Mouse (Mus musculus) lung, adult 2 months (tissue): ENCODE results near the gene Ntm. TPM values are rescaled to one million over a fixed set of nuclear protein-coding genes. Genes with fewer than 3 reads are reported as not detected.

ENCODE experiments used
- DNase-seq: peaks from one replicate; pipeline ENCODE4 v3.0.0; 2022
- H3K4me1 ChIP-seq: fragments of 200-500 bp; 2 replicates; pipeline ENCODE4 v1.6.1; 2011; ENCODE audit warnings: low read length; ENCODE audit not compliant: control insufficient read depth, insufficient read depth
- H3K4me3 ChIP-seq: fragments of 200-500 bp; replicated peaks from 2 replicates; pipeline ENCODE3; 2011; ENCODE audit warnings: low read depth, mild to moderate bottlenecking, control low read depth, low read length; ENCODE audit errors: extremely low read depth
- CTCF ChIP-seq: fragments of 200-500 bp; IDR thresholded peaks from 2 replicates; pipeline ENCODE4 v1.5.1; 2011; ENCODE audit warnings: mild to moderate bottlenecking, low read length, control low read depth; ENCODE audit not compliant: insufficient read depth
- POLR2A ChIP-seq: fragments of 200-500 bp; IDR thresholded peaks from 2 replicates; pipeline ENCODE4 v1.6.1; 2011; ENCODE audit warnings: low read depth, mild to moderate bottlenecking, control low read depth, low read length, borderline replicate concordance; ENCODE audit errors: extremely low read depth
- WGBS: fragments of 180-500 bp; shearing (Covaris S2); methylation state at CpG from one replicate; pipeline ENCODE4 v1.1.7; 2018; 5-methylcytosine and 5-hydroxymethylcytosine counted together
- polyA plus RNA-seq: library from polyadenylated mRNA; depleted of rRNA; stranded (reverse); fragments of >200 nt; gene quantifications from 2 replicates; pipeline ENCODE4 v1.2.3, GENCODE M21; 2012

Ntm gene
- polyA plus RNA-seq, 1 experiment, result 1.1 TPM

GRCm38 (mm10) chr9:29859256-29860048, 103.5 kb downstream of the Ntm start:
- no peak for TF ChIP-seq CTCF
- TF ChIP-seq POLR2A, result no peak
- Histone ChIP-seq H3K4me1 (no peaks in the 10 kb centered on the region), H3K4me3 (no peak overlapping the region)
- no peak for DNase-seq
- WGBS, result 78% methylated on average over 6 of the region's 6 CpGs

- Histone ChIP-seq H3K4me1 (no peaks in the 10 kb centered on the region), H3K4me3 (no peak overlapping the region)
- TF ChIP-seq POLR2A (no peak), CTCF (no peak)
- 50% methylated on average over 8 of the region's 8 CpGs for WGBS
- no peak for DNase-seq
Measured at GRCm38 (mm10) chr9:29848735-29849455, 114.0 kb downstream of the Ntm start.

DNA sequence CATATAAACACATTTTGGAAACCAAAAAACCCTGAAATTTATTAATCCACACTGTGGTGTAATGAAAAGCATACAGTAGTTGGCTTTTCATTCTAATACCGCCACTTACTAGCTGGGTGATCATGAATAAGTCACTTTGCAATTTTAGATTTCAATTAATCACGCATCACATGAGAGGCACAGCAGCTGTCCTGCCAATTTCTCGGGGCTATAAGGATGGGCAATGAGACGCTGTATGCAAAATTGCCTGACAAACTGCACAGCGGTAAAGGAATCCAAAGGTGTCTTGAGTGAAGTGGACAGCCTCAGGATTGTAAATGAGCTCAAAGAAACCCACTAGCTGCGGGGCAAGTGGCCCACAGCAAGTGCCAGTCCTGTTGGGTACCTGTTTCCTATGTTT, 125.6 kb downstream of the Ntm start:
- WGBS, result 80% methylated on average over 6 of the region's 6 CpGs
- no peak for DNase-seq
- no peaks in the 10 kb centered on the region for H3K4me1 ChIP-seq
- TF ChIP-seq POLR2A, result no peak
- TF ChIP-seq CTCF, result no peak
- no peak overlapping the region for H3K4me3 ChIP-seq

DNA sequence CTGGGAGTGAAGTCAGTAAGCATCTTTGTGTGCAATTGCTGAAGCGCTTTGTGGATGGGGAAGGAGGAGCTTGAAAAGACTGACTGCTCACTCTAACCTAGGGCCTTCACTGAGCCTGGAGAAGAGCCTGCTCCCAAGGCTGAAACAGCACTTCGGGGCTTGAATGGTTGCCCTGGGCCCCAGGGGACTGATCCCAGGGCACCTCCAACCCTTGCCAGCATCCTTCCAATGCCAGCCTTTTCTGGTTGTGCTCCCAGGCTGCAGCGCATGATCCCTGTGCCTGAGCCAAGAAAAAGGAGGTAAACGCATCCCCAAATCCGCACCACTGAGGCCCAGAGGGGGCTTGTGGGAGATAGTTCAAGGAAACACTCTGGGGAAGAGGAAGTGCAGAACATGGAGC, 128.0 kb downstream of the Ntm start:
- peak; percentile 8 for DNase-seq
- TF ChIP-seq CTCF (no peak), POLR2A (no peak)
- H3K4me1 ChIP-seq, result no peaks in the 10 kb centered on the region
- 74% methylated on average over 5 of the region's 5 CpGs for WGBS
- H3K4me3 ChIP-seq, result no peak overlapping the region

DNA sequence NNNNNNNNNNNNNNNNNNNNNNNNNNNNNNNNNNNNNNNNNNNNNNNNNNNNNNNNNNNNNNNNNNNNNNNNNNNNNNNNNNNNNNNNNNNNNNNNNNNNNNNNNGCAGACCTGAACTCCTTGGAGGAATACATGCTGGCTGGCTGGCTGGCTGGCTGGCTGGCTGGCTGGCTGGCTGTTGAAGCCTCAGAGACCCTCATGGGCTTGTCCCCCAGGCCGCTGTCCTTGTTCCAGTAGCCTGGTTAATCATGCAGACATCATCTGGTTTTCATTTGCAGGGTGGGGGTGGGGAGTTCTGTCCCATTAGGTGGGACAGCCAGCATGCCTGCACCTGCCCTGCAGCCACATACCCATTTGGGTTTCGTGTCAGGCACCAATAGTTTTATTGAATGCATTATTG, 129.2 kb downstream of the Ntm start:
- DNase-seq, result no peak
- Histone ChIP-seq H3K4me3 (no peak overlapping the region), H3K4me1 (no peaks in the 10 kb centered on the region)
- TF ChIP-seq POLR2A (no peak), CTCF (no peak)
- WGBS, result 32% methylated on average over 2 of the region's 2 CpGs

DNA sequence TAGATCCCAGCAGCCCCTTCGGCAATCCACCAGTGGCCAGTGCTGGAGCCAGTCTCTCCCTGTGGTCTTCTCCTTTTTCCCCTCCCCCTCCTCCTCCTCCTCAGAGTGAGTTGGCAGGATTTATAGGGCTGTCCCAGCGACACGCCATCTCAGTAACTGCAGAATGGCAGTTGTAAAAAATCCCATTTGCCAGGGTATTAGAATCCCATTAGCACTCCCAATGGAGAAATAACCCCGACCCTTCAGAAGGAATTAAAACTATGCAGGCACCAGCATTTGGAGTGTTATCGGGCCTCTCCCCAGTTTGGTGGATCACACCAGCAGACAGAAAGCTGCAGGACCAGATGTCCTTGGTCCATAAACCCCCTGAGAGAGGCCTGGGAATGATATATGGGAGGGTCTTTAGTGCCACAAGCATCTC, 135.7 kb downstream of the Ntm start:
- 40% methylated on average over 5 of the region's 5 CpGs for WGBS
- Histone ChIP-seq H3K4me3 (no peak overlapping the region), H3K4me1 (no peaks in the 10 kb centered on the region)
- no peak for TF ChIP-seq POLR2A
- TF ChIP-seq CTCF, result no peak
- no peak for DNase-seq

GRCm38 (mm10) chr9:29825236-29825635, 137.7 kb downstream of the Ntm start:
- no peak for DNase-seq
- Histone ChIP-seq H3K4me1 (no peaks in the 10 kb centered on the region), H3K4me3 (no peak overlapping the region)
- TF ChIP-seq POLR2A (no peak), CTCF (no peak)
- WGBS, result 88% methylated on average over 5 of the region's 5 CpGs

DNA sequence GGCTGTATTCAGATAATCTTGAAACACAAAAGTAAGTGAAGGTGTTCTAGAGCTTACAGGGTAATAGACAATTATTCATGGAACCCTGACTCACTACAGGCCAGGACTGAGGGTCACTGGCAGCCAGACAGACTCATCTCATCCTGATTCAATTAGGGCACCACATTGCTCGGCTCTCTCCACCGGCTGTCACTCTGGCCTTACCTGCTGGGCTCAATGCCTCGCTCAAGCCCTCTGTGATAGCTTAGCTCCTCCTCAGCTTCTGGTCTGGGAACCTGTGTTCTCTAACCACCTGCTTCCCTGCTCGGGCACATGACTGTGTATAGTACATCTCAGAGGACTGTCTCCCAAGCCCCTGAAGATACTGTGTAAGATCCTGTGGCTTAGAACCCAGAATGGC, 139.2 kb downstream of the Ntm start:
- no peak for DNase-seq
- no peak for TF ChIP-seq POLR2A
- TF ChIP-seq CTCF, result no peak
- no peaks in the 10 kb centered on the region for H3K4me1 ChIP-seq
- 82% methylated on average over 4 of the region's 4 CpGs for WGBS
- no peak overlapping the region for H3K4me3 ChIP-seq

GRCm38 (mm10) chr9:29812685-29813084, 150.3 kb downstream of the Ntm start:
- DNase-seq, result no peak
- Histone ChIP-seq H3K4me1 (no peaks in the 10 kb centered on the region), H3K4me3 (no peak overlapping the region)
- TF ChIP-seq POLR2A, result no peak
- no peak for TF ChIP-seq CTCF
- WGBS, result 76% methylated on average over 5 of the region's 5 CpGs

DNA sequence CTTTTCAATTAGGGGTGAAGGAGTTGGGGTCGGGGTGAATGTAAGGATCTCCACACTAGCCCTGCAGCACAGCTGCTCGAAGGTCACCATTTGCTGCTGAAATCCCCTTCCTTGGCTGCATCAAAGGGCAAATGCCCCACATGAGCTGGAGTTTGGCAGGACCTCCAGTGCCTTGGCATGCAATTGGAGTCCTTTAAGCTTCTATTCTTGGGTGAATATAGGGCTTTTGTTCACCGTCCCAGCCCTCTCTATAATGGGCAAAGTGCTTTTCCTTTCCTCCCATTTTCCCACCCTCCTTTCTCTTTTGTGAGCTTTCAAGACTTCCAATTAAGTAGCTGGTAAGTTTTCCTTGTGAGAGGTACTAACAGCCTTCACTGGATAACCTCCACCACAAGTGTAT, 156.2 kb downstream of the Ntm start:
- no peaks in the 10 kb centered on the region for H3K4me1 ChIP-seq
- DNase-seq, result no peak
- TF ChIP-seq POLR2A (no peak), CTCF (no peak)
- no peak overlapping the region for H3K4me3 ChIP-seq
- WGBS, result 58% methylated on average over 3 of the region's 3 CpGs
